Mouse (Mus musculus) CD4-positive, CD25-positive, alpha-beta regulatory T cell, adult 2 months (primary cell): Measurements from ENCODE around the gene Hscb.
"Not testable (repeated sequence)": the region's sequence is repeated elsewhere in the genome, so short reads cannot be mapped to it uniquely, and the experiment has no call there.

Experiments used
- DNase-seq: peaks from one replicate; pipeline ENCODE4 v3.0.0-alpha.2; 2012; ENCODE audit warnings: low read depth, low spot score

The Hscb gene

GRCm38 (mm10) chr5:110839678-110840365 is at the start of gene Hscb, which contains the start of gene Chek2:
Gene Hscb (minus strand): TSS chr5:110839777.
Gene Chek2 (plus strand): TSS chr5:110839979.
- DNase-seq: peak; percentile 96

DNA sequence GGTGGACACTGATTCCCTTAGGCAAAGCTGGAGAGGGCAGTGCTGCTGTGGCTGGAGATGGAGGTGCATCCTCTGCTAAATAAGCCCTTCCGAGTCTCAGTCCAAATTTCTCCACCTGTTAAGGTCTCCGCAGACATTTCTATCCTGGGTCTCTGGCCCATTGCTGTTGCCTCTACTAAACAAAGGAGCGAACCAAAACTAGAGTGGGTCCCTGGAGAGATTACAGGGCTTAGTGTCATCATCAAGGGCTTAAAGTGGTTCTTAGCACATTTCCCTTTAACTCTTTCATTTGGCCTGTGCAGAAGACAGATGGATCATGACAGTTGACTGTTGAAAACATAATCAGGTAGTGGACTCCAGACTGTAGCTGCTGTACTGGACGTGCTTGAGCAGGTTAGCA is 49.0 kb upstream of the Hscb start:
- DNase-seq: no peak

DNA sequence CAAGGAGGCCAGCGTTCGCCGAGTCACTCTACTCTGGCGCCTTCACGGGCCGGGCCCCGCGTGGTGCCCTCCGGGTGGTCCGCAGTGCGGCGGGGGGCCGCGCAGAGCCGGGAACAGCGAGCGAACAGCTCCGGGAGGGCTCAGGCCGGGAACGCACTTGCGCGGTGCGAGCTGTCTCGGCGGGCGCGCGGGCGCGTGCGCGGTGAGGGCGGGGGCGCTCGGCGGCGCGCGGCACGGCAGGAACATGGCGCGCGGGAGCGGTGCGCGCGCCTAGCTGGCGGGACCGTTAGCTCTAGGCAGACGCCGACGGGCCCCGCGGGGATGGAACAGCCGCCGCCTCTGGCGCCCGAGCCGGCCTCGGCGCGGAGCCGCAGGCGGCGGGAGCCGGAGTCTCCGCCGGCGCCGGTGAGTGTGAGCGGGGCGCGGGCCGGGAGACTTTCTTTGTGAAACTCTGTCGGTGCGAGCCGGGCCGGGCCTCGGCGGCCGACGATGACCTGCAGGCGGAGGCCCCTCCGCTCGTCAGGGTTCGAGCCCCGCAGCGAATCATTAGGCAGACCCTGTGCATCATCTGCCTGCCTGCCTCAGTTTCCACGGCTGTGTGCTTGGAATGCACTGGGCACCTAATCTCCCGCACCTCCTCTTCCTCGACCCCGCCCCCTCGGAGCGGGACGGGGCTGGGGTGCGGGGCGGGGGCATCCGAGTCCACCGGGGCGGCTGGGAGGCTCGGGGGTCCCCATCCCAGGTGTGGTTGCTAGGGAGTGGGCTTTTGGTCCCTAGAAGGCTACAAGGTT is 40.2 kb upstream of the Hscb start, which contains the start of gene Ttc28:
Gene Ttc28 (plus strand): TSS at position 220 of the 791 bp plus-strand sequence.
- peak; percentile 86 for DNase-seq

- no peak for DNase-seq
These were observed 39.5 kb upstream of the Hscb start for GRCm38 (mm10) chr5:110879042-110879441.

DNA sequence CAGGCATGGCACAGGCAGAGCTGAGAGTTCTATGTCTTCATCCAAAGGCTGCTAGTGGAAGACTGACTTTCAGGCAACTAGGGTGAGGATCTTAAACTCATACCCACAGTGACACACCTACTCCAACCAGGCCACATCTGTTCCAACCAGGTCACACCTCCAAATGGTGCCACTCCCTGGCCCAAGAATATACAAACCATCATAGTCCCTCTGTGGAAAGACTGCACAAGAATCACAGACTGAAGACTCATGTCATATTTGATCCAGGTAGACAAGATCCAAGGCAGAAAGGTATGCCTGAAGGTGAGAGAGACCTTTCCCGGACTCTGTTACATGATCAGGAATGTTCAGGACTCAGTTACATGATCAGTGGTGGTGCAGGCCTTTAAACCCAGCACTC is 38.9 kb upstream of the Hscb start:
- not testable (repeated sequence) for DNase-seq

DNA sequence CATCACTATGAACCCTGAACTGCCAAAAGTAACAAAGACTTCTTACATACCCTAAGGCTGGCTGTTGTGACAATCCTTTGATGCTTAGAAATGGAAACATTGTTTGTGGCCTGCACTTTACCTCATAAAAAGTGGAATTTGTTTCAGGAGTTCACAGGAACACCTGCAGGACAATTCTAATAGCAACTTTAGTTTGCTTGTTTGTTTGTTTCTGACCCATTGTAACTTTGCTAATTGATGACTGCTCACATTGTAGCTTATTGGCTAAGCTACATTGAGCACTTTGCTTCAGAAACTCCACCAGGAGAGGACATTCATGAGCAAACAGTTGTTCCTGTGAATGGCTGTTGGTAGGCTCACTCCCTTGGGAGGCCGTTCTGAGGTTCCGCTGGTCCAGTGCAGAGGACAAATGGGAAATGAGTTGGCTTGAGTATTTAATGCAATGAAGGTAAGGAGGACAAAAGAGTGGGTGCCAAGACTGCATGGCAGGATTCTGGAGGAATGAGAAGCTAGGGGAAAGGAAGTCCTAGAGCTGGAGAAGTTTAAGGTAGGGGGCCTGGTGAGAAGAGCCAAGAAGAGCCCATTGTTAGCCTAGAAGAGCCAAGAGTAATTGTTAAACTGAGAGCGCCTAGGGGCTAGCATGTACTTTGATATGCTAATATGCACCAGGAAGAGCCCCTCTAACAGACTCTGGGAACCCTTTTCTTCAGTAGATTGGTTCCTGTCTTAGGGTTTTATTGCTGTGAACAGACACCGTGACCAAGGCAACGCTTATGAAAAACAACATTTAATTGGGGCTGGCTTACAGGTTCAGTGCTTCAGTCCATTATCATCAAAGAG is 38.3 kb upstream of the Hscb start:
- DNase-seq: no peak

- DNase-seq: no peak
These were observed 35.7 kb upstream of the Hscb start for GRCm38 (mm10) chr5:110875286-110875685.

DNA sequence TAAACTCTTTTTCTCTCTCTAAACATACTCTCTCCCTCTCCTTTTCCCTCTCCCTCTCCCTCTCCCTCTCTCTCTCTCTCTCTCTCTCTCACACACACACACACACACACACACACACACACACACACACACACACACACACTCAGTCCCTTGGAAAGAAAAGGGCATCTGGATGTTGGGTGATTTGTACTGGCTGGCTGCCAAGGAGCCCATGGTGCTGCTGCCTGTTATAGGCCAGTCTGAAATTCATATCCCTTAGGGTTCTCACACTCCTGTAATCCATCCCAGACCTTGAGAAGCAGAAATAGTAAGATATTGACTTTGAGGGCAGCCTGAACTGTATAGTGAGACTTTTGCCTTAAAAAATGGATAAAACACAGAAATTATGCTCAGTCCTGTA is 35.1 kb upstream of the Hscb start:
- no peak for DNase-seq

GRCm38 (mm10) chr5:110873160-110873559 is 33.6 kb upstream of the Hscb start:
- no peak for DNase-seq

- no peak for DNase-seq
These were observed 29.7 kb upstream of the Hscb start for GRCm38 (mm10) chr5:110869242-110869669.

GRCm38 (mm10) chr5:110868460-110868859 is 28.9 kb upstream of the Hscb start:
- DNase-seq: no peak

GRCm38 (mm10) chr5:110860445-110860844 is 20.9 kb upstream of the Hscb start:
- DNase-seq: no peak

DNA sequence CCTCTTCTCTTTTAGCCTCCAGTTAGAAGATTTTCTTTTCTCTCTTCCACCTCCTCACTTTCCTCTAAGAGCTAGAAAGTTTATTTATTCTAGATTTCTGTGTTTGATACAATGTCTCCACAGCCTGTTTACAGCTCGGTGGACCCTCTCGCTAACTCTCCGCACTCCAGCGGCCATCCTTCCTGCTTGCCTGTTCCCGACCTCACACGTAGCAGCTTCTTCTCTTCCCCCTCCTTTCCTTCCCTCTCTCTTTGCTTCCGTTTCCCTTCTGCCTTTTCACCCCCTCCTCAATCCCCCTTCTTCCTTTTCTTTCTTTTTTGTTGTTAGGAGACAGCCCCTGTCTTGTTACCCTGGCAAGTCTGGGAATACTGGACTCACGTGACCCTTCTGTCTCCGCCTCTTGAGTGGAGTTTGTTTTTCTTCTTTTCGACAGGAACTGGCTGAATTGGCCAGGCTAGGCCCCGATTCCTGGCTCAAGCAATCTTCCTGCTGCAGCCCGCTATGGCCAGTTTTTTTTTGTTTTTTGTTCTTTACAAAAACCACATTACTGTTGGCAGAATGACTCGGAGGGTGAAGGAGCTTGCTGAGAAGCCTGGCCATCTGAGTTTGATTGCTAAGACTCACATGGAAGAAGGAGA is 19.6 kb upstream of the Hscb start:
- no peak for DNase-seq

DNA sequence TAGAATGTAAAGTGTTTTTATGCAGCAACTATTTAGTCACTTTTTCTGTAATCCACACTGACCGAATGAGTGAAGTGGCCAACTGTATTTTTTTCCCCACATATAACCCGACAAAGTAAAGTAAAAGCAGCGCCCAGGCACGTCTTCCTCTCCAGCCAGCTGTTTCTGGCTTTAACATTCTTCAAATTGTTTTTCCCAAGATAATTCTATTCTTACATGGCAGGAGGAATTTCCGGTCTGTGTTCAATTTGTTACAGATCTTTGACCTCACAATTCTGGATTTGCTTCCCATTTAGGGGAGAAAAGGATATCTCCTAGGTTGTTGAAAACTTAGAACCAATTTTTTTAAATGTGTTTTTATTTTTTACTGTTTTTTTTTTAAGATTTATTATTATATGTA is 17.5 kb upstream of the Hscb start:
- DNase-seq: no peak

GRCm38 (mm10) chr5:110852990-110853389 is 13.4 kb upstream of the Hscb start:
- DNase-seq: no peak

DNA sequence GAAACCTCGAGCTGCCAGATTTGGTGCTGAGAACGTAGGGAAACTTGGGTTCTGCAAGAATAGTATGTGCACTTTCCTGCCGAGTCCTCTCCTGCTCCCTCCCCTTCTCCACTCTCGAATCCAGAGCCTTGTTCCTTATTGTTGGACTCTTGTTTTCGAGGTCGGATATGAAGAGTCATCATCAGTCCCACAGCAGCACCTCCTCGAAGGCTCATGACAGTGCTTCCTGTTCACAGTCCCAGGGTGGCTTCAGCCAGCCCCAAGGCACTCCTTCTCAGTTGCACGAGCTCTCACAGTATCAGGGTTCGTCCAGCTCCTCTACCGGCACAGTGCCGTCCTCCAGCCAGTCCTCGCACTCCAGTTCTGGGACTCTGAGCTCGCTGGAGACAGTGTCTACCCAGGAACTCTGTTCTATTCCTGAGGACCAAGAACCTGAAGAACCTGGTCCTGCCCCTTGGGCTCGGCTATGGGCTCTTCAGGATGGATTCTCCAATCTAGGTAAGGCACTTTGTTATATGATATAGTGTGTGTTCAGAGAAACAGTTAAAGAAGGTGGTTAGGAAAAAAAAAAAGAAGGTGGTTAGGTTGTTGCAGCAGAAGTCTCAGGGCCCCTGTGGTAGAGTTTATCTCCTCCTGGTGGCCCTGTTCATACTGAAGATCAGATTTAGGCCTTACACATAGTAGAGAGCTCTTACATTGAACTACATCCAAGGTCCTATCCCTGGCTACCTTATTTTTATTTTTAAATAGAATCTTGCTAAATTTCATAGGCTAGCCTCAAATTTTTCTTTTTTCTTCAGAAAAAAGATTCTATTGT is 1.7 kb upstream of the Hscb start:
- DNase-seq: peak; percentile 13

DNA sequence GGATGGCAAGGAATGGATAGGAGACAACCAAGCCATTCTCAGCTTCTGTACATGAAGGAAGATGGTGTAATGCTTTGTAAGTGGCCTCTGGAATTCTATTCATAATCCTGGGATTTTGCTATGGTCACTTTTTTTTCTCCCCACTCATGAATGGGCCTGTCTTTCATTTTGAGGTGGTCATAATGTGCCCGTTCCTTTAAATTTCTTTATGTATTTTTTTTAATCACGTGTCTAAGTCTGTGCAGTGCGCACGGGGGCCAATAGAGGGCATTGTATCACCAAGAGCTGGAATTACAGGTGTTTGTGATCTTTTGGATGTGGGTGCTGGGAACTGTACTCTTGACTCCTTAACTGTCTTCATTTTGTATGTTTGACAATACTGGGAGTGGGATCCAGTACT is 888 bp upstream of the Hscb start:
- peak; percentile 81 for DNase-seq

GRCm38 (mm10) chr5:110839038-110839677 is 419 bp downstream of the Hscb start:
- no peak for DNase-seq

DNA sequence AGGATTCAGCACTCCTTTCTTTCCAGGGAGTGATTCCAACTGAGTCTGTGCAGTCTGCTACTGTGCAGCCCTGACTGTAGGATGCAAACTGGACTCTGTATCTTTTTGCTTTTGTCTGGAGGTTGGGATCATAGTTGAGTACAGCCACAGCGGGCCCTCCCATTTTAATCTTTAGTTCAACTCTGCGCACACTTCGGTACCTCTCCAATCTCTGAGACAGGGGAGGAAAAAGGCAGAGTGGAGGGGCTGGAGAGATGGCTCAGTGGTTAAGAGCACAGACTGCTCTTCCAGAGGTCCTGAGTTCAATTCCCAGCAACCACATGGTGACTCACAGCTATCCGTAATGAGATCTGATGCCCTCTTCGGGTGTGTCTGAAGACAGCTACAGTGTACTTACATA is 1.6 kb downstream of the Hscb start:
- not testable (repeated sequence) for DNase-seq

GRCm38 (mm10) chr5:110835959-110836358 is 3.6 kb downstream of the Hscb start:
- peak; percentile 14 for DNase-seq
